Mouse (Mus musculus) ES-Bruce4 (cell line): ENCODE results near the gene BC053393. TPM values are rescaled to one million over a fixed set of nuclear protein-coding genes. Genes with fewer than 3 reads are reported as not detected.

Experiments used
- H3K27ac ChIP-seq: 2 replicates; pipeline ENCODE4 v1.5.1; 2012; ENCODE audit warnings: low read length, inconsistent platforms; ENCODE audit not compliant: insufficient read depth
- H3K27me3 ChIP-seq: 2 replicates; pipeline ENCODE4 v1.6.1; 2012; ENCODE audit warnings: mild to moderate bottlenecking, low read length, inconsistent platforms; ENCODE audit not compliant: control insufficient read depth, poor library complexity, insufficient read depth, severe bottlenecking
- H3K36me3 ChIP-seq: 2 replicates; pipeline ENCODE4 v1.6.1; 2012; ENCODE audit warnings: inconsistent platforms, mild to moderate bottlenecking, low read length, moderate library complexity; ENCODE audit not compliant: control insufficient read depth, poor library complexity, insufficient read depth, severe bottlenecking
- H3K4me1 ChIP-seq: one replicate; pipeline ENCODE4 v1.8.1; 2011; ENCODE audit warnings: low read length; ENCODE audit not compliant: control insufficient read depth, insufficient read depth
- H3K4me3 ChIP-seq: 2 replicates; pipeline ENCODE4 v1.5.1; 2011; ENCODE audit warnings: low read depth, mild to moderate bottlenecking, low read length
- H3K9ac ChIP-seq: 2 replicates; pipeline ENCODE4 v1.6.1; 2012; ENCODE audit warnings: low read depth, mild to moderate bottlenecking, inconsistent platforms; ENCODE audit not compliant: poor library complexity, severe bottlenecking
- H3K9me3 ChIP-seq: replicated peaks from 2 replicates; pipeline ENCODE4 v1.6.1; 2012; ENCODE audit warnings: mild to moderate bottlenecking, low read length, inconsistent platforms; ENCODE audit not compliant: control insufficient read depth, poor library complexity, insufficient read depth, severe bottlenecking
- CTCF ChIP-seq: IDR thresholded peaks from one replicate; pipeline ENCODE4 v1.8.1; 2011; ENCODE audit warnings: low read depth, low read length
- EP300 ChIP-seq: IDR thresholded peaks from 2 replicates; pipeline ENCODE4 v1.6.1; 2011; ENCODE audit warnings: low read depth, low read length; ENCODE audit not compliant: insufficient read depth
- POLR2A ChIP-seq: IDR thresholded peaks from one replicate; pipeline ENCODE4 v1.8.1; 2011; ENCODE audit warnings: low read length; ENCODE audit not compliant: insufficient read depth
- polyA plus RNA-seq: library from polyadenylated mRNA; stranded (reverse); fragments of >200 nt; gene quantifications from 2 replicates; pipeline ENCODE4 v1.2.4, GENCODE M21; 2011; ENCODE audit warnings: low read depth; ENCODE audit not compliant: missing spikeins, insufficient read depth, insufficient read length

Gene BC053393
- polyA plus RNA-seq, 1 experiment: not detected

GRCm38 (mm10) chr11:46549721-46550120 is 21.6 kb upstream of the BC053393 start:
- H3K4me3 ChIP-seq: no peak overlapping the region
- no peak overlapping the region for H3K27ac ChIP-seq
- H3K36me3 ChIP-seq: no peaks in the 10 kb centered on the region
- H3K9ac ChIP-seq: no peak overlapping the region
- no peaks in the 10 kb centered on the region for H3K9me3 ChIP-seq
- no peaks in the 10 kb centered on the region for H3K4me1 ChIP-seq
- H3K27me3 ChIP-seq: no peaks in the 10 kb centered on the region
- TF ChIP-seq CTCF (no peak), POLR2A (no peak), EP300 (no peak)

DNA sequence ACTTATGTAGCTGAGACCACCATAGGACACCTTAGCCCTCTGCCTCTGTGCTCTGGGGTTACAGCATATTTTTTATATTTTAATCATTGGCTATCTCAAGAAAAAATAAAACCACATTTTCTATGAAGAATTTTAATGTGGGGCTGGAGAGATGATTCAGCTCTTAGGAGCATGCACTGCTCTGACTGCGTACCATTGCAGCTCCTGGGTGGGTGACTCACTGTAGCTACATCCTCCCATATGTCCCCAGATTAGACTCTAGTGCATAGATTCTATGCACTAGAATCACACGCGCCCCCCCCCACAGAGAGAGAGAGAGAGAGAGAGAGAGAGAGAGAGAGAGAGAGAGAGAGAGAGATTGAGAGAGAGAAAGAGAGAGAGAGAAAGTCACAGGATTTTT is 18.6 kb upstream of the BC053393 start:
- Histone ChIP-seq H3K36me3 (no peaks in the 10 kb centered on the region), H3K27ac (no peak overlapping the region), H3K9ac (no peak overlapping the region), H3K27me3 (no peaks in the 10 kb centered on the region), H3K4me3 (no peak overlapping the region), H3K4me1 (no peaks in the 10 kb centered on the region), H3K9me3 (no peaks in the 10 kb centered on the region)
- TF ChIP-seq POLR2A (no peak), EP300 (no peak), CTCF (no peak)

GRCm38 (mm10) chr11:46561096-46561495 is 10.2 kb upstream of the BC053393 start:
- no peaks in the 10 kb centered on the region for H3K27me3 ChIP-seq
- no peaks in the 10 kb centered on the region for H3K9me3 ChIP-seq
- no peak overlapping the region for H3K4me3 ChIP-seq
- peaks cover 2% of the 10 kb centered on the region for H3K4me1 ChIP-seq
- H3K27ac ChIP-seq: no peak overlapping the region
- H3K9ac ChIP-seq: no peak overlapping the region
- TF ChIP-seq POLR2A (no peak), CTCF (no peak), EP300 (no peak)
- no peaks in the 10 kb centered on the region for H3K36me3 ChIP-seq

- no peaks in the 10 kb centered on the region for H3K9me3 ChIP-seq
These were observed 6.7 kb upstream of the BC053393 start for GRCm38 (mm10) chr11:46564671-46565070.

GRCm38 (mm10) chr11:46565967-46566366 is 5.4 kb upstream of the BC053393 start:
- Histone ChIP-seq H3K27me3 (no peaks in the 10 kb centered on the region), H3K4me1 (peaks cover 2% of the 10 kb centered on the region), H3K27ac (no peak overlapping the region), H3K9ac (no peak overlapping the region), H3K4me3 (no peak overlapping the region), H3K36me3 (no peaks in the 10 kb centered on the region), H3K9me3 (no peaks in the 10 kb centered on the region)
- TF ChIP-seq POLR2A: no peak
- no peak for TF ChIP-seq CTCF
- TF ChIP-seq EP300: no peak

More at GRCm38 (mm10) chr11:46564671-46565070, 6.7 kb upstream of the BC053393 start:
- Histone ChIP-seq H3K4me1 (peaks cover 2% of the 10 kb centered on the region), H3K4me3 (no peak overlapping the region), H3K9ac (no peak overlapping the region), H3K36me3 (no peaks in the 10 kb centered on the region), H3K27ac (no peak overlapping the region), H3K27me3 (no peaks in the 10 kb centered on the region)
- no peak for TF ChIP-seq EP300
- TF ChIP-seq CTCF: no peak
- TF ChIP-seq POLR2A: no peak

DNA sequence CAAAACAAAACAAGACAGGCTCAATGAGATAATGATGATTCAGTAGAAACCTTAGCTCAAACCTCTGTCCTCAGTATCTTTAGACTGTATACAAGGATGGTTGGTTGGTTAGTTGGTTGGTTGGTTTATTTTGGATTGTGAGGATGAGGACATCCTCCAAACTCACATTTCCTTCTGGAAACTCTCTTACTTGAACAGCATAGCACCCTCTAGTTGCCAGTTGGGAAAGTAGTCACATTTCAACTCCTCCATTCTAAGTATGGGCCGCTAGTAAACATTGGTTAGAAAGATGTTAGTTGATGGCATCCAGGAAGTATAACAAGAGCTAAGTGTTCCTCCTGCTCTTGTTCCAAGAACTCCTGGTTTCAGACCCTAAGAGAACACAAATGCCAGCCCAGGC is 2.2 kb upstream of the BC053393 start:
- Histone ChIP-seq H3K4me3 (no peak overlapping the region), H3K27me3 (no peaks in the 10 kb centered on the region), H3K9me3 (no peaks in the 10 kb centered on the region), H3K9ac (no peak overlapping the region), H3K4me1 (no peaks in the 10 kb centered on the region), H3K27ac (no peak overlapping the region), H3K36me3 (no peaks in the 10 kb centered on the region)
- no peak for TF ChIP-seq POLR2A
- no peak for TF ChIP-seq EP300
- TF ChIP-seq CTCF: no peak
